ENCODE assay signal across 10 mouse cellular contexts in the genomic region with DNA sequence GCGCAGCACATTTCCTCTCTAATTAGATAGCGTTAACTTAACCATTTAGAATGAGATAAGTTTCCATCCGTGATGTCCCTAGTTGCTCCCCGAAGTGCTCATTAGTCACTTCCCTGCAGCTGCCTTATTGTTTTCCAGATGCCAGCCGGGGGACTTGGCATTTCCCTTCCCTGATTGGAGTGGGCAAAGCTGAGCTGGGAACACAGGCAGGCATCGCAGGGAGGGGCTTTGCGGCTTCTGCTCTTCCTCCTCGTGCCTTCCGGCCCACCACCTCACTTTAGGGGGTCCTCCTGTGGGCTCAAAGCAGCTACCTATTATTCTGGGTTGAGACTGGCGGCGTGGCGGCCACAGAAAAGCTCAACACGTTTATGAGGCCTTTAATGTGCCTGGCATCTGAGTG. TPM values are rescaled to one million over a fixed set of nuclear protein-coding genes. Genes with fewer than 3 reads are reported as not detected.
DNase-seq lines count a peak whose midpoint lies in the region; ATAC-seq and TF ChIP-seq lines count a peak whose summit lies in the region.
"Had no signal": no experiment of that assay in that cellular context is flagged by ENCODE, and none has a peak within 500 bp of the region (broad histone marks: within the 10 kb centered on the region; RNA-seq: fewer than 3 reads in every experiment).

No protein-coding gene starts in this region.

- DNase-seq in brain, adult 2 months (ENCODE audit: low read depth, low spot score), result peak; percentile 79
- no peak for DNase-seq in hindbrain, embryonic 11.5 days (ENCODE audit: low spot score)
- no peak for DNase-seq in lung, postnatal 14 days
- DNase-seq in ovary, postnatal 36 days (ENCODE audit: low spot score), result no peak
- no peak for DNase-seq in right cerebral cortex, postnatal 4 days

- H3ac ChIP-seq in C2C12 (ENCODE audit: control insufficient read depth, insufficient read length, low read depth), result peak overlapping the region; percentile 7

- no peaks in the 10 kb centered on the region for H3K79me3 ChIP-seq in C2C12 (ENCODE audit: low read depth)

- peaks cover 7% of the 10 kb centered on the region; the same call in 1 of the 2 replicates for H3K4me1 ChIP-seq in hindbrain, embryonic 11.5 days (replicated peaks; ENCODE audit: control insufficient read depth, insufficient read depth, low read length)
- H3K4me1 ChIP-seq in midbrain, embryonic 15.5 days, result peaks cover 29% of the 10 kb centered on the region

- H3K27ac ChIP-seq in hindbrain, embryonic 11.5 days (ENCODE audit: low read depth, low read length), result no peak overlapping the region
- peak overlapping the region; percentile 80 for H3K27ac ChIP-seq in midbrain, embryonic 15.5 days
- H3K27ac ChIP-seq: liver, embryonic 14.5 days had no signal

- H3K4me2 ChIP-seq in hindbrain, embryonic 11.5 days (replicated peaks; ENCODE audit: low read depth, low read length), result no peak overlapping the region
- H3K4me2 ChIP-seq in midbrain, embryonic 15.5 days, result peak overlapping the region; percentile 13; the same call in 1 of the 2 replicates

- no peaks in the 10 kb centered on the region for H3K36me3 ChIP-seq in C2C12 (ENCODE audit: control insufficient read depth, insufficient read depth)
- no peaks in the 10 kb centered on the region for H3K36me3 ChIP-seq in hindbrain, embryonic 11.5 days (ENCODE audit: control insufficient read depth, insufficient read depth, low read length)
- no peaks in the 10 kb centered on the region for H3K36me3 ChIP-seq in midbrain, embryonic 15.5 days (replicated peaks)

- H3K79me2 ChIP-seq in C2C12 (ENCODE audit: control insufficient read depth, insufficient read depth), result no peaks in the 10 kb centered on the region

- 27% methylated on average over 13 of the region's 13 CpGs for WGBS in hindbrain, embryonic 11.5 days
- 14% methylated on average over 13 of the region's 13 CpGs for WGBS in midbrain, embryonic 15.5 days

- H3K4me3 ChIP-seq in C2C12 (ENCODE audit: insufficient read depth, poor library complexity, severe bottlenecking), result peak overlapping the region; percentile 11
- H3K4me3 ChIP-seq in hindbrain, embryonic 11.5 days (ENCODE audit: low read depth, low read length), result no peak overlapping the region
- H3K4me3 ChIP-seq in midbrain, embryonic 15.5 days, result no peak overlapping the region

- no peak overlapping the region; the same call in 1 of the 2 replicates for H3K9ac ChIP-seq in hindbrain, embryonic 11.5 days (ENCODE audit: low read depth, low read length)
- 0 out of 2 replicates have a peak overlapping the region, but pooled peaks have one; percentile 18 for H3K9ac ChIP-seq in midbrain, embryonic 15.5 days
- H3K9ac ChIP-seq: liver, embryonic 14.5 days had no signal

- ATAC-seq in hindbrain, embryonic 11.5 days (ENCODE audit: low FRiP score), result 0 out of 2 replicates have a peak, but pooled peaks have one; percentile 6
- peak; percentile 53 for ATAC-seq in midbrain, embryonic 15.5 days (replicated peaks)

- TF ChIP-seq CTCF in C2C12 (IDR thresholded peaks at IDR 0.05; ENCODE audit: control insufficient read depth, insufficient read depth, insufficient read length), result no peak

- H3K9me3 ChIP-seq in hindbrain, embryonic 11.5 days (ENCODE audit: control insufficient read depth, low read length), result no peaks in the 10 kb centered on the region
- H3K9me3 ChIP-seq in midbrain, embryonic 15.5 days, result no peaks in the 10 kb centered on the region

- H3K27me3 ChIP-seq in C2C12 (ENCODE audit: control insufficient read depth, insufficient read depth, insufficient read length), result peaks cover 5% of the 10 kb centered on the region
- no peaks in the 10 kb centered on the region for H3K27me3 ChIP-seq in hindbrain, embryonic 11.5 days (ENCODE audit: control insufficient read depth, insufficient read depth, low read length)
- H3K27me3 ChIP-seq in midbrain, embryonic 15.5 days (replicated peaks), result no peaks in the 10 kb centered on the region

TF ChIP-seq in C2C12, 6 proteins besides CTCF, POLR2A, EP300 and RAD21:
- TF ChIP-seq USF1 (IDR thresholded peaks at IDR 0.05; ENCODE audit: low read depth), result no peak
- no peak for TF ChIP-seq FOSL1 (IDR thresholded peaks at IDR 0.05; ENCODE audit: insufficient read depth, low read length, poor library complexity, severe bottlenecking)

RNA-seq across cellular contexts. Expression of a gene that starts 7.1 kb away (rescaled TPM):
- 0.48 TPM for polyA plus RNA-seq in C2C12 (2012; fragmentation: generic; extraction: Trizol)
- polyA plus RNA-seq in hindbrain, embryonic 11.5 days (2014; fragmentation: Nextera tagmentation; extraction: Ambion mirVana), result 6.0 and 6.4 TPM in 2 replicates
- polyA plus RNA-seq in midbrain, embryonic 15.5 days (2015; fragmentation: Nextera tagmentation; extraction: Ambion mirVana), result 14.8 and 15.7 TPM in 2 replicates

RNA-seq across cellular contexts. Expression of a gene that starts 12.5 kb away (rescaled TPM):
- 26.5 TPM for polyA plus RNA-seq in C2C12 (2012; fragmentation: generic; extraction: Trizol)
- 16.0 and 16.6 TPM in 2 replicates for polyA plus RNA-seq in hindbrain, embryonic 11.5 days (2014; fragmentation: Nextera tagmentation; extraction: Ambion mirVana)
- polyA plus RNA-seq in midbrain, embryonic 15.5 days (2015; fragmentation: Nextera tagmentation; extraction: Ambion mirVana), result 18.5 and 21.5 TPM in 2 replicates

RNA-seq across cellular contexts. Expression of a gene that starts 50.7 kb away (rescaled TPM):
- polyA plus RNA-seq in C2C12 (2012; fragmentation: generic; extraction: Trizol), result not detected
- polyA plus RNA-seq in hindbrain, embryonic 11.5 days (2014; fragmentation: Nextera tagmentation; extraction: Ambion mirVana), result 0.11 TPM in 1 of 2 replicates, not detected in the other
- polyA plus RNA-seq in midbrain, embryonic 15.5 days (2015; fragmentation: Nextera tagmentation; extraction: Ambion mirVana), result 9.1 and 11.1 TPM in 2 replicates
- polyA plus RNA-seq: gonadal fat pad, adult 2 months; liver, embryonic 14.5 days; stomach, embryonic 16.5 days had no signal
